Mouse (Mus musculus): ENCODE measurements around the gene Klhl22.

Gene Klhl22

GRCm38 (mm10) chr16:17757756-17758155, 1.7 kb upstream of the Klhl22 start:
- DNase-seq (ENCODE audit: low spot score in 2 of 2): no peak

DNA sequence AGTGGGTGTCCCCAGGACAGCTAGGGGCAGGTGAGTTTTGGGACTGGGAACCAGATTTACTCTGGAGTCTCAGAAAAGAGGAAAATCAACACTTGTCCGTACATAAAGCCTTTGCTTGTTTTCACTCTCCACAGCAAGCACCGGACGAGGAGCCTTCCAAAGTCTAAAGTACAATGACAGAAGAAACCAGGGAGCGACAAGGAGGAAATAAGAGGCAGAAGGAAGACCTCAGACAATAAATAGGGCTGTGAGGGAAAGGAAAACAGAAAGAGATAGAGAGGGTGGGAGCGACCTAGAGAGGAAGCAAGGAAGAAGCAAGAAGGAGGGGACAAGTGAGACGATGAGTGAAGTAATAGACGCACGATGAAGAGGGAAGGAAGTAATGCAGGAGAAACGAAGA, 516 bp upstream of the Klhl22 start:
- DNase-seq (ENCODE audit: low spot score in 2 of 2): no peak

DNA sequence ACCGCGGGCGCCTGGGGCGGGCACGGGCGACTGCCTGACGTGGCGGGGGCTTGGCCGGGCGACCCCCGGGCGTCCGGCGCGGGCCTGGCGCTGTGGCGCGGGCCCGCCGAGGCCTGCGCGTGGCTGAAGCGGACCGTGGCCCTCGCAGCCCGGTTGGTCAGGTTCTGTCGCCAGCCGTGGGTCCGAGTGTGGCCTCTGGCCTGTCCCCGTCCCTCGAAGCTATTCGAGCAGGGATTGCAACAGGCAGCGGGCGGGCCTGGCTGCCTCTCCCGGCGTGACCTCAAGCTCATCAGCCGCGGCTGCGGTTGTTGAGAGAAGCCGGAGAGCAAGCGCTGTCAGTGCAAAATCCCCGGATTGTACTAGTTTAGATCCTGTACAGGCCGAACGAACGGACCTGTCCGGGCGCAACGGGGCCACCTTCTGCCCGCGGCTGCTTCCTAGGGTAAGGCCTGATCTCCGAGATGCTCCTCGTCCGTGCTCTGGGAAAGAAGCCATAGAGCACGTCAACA, 449 bp downstream of the Klhl22 start:
- DNase-seq (ENCODE audit: low spot score in 2 of 2): peak; percentile 13 to 34

GRCm38 (mm10) chr16:17760657-17761056, 1.2 kb downstream of the Klhl22 start:
- no peak for DNase-seq (ENCODE audit: low spot score in 2 of 2)

GRCm38 (mm10) chr16:17761074-17761473, 1.7 kb downstream of the Klhl22 start:
- no peak for DNase-seq (ENCODE audit: low spot score in 2 of 2)

DNA sequence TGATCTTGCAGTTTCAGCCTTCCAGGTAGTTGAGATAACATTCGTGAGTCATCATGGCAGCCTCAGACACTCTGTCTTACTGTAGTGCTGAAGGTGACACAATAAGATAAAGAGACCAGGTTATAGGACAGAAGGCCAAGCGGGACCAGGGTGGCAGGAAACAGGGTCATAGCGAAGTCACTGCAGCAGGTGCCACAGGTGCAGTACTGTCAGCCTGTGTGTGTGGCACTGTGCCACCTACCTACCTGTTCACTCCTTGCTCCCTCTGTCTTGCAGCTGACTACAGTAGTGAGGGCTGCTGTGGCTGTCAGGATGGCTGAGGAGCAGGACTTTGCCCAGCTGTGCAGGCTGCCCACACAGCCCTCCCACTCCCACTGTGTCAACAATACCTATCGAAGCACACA, 4.7 kb downstream of the Klhl22 start:
- DNase-seq (ENCODE audit: low spot score in 2 of 2): no peak

DNA sequence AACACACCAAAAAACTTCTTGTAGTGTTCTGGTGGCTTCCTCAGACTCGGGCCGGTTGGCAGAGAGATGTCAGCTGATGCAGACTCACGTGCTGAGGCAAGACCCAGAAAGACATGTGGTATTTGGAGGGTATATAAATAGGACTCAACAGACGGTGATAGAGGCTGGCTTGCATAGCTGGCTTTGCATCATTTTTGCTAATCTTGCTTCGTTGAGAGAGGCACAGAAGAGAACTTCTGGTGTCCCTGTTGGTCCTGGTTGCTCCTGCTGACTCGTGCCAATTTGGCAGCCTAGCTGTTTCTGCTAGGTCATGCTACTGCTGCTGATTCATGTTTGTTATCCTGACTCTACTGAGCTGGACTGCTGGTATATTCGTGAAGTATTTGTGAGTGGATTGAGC, 9.4 kb downstream of the Klhl22 start:
- DNase-seq (ENCODE audit: low spot score in 2 of 2): peak in 1 of 2 experiments; percentile 37

GRCm38 (mm10) chr16:17771117-17771865, 11.9 kb downstream of the Klhl22 start:
- DNase-seq (ENCODE audit: low spot score in 2 of 2): no peak

DNA sequence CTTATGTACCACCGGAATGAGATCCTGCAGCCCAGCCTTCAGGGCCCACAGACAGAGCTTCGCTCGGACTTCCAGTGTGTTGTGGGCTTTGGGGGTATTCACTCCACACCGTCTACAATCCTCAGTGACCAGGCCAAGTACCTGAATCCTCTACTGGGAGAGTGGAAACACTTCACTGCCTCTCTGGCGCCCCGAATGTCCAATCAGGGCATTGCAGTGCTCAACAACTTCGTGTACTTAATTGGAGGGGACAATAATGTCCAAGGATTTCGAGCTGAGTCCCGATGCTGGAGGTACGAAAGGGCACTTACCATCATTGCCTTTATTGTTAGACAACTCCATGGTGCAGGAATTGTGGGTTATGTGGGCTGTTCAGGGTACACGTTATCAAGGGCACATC, 17.4 kb downstream of the Klhl22 start:
- no peak for DNase-seq (ENCODE audit: low spot score in 2 of 2)

GRCm38 (mm10) chr16:17778223-17778622, 18.8 kb downstream of the Klhl22 start:
- DNase-seq (ENCODE audit: low spot score in 2 of 2): no peak

DNA sequence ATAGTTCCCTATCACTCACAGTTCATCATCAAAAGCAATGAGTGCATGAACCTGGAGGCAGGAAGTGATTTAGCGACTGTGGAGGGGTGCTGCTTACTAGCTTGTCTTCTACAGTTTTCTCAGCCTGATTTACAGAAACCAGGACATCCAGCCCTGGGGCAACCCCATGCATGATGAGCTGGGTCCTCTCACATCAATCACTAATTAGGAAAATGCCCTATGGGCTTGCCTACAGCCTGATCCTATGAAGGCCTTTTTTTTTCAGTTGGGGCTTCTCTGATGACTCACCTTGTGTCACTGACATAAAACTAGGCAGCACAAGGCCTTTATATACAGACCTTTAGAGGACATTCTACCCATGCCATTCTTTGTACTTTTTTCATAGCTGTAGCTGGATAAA, 20.3 kb downstream of the Klhl22 start:
- no peak for DNase-seq (ENCODE audit: low spot score in 2 of 2)

DNA sequence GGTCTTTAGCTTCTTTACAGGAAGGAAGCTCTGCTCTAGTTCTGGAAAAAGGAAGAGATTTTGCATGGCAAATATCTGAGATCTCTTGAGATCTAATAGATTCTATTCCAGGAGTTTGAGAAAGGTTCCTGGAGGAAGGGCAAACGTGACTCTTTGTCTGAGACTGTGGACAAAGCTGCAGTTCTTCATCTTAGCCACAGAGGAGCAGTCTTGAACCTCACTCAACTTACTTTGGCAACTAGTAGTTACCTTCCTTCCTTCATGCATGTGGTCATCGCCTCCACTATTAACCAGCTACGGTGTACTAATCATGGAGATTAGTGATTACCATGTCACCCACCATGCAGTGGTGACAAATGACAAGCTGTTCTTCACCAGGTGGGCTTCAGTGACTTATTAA, 25.9 kb downstream of the Klhl22 start:
- DNase-seq (ENCODE audit: low spot score in 2 of 2): no peak

DNA sequence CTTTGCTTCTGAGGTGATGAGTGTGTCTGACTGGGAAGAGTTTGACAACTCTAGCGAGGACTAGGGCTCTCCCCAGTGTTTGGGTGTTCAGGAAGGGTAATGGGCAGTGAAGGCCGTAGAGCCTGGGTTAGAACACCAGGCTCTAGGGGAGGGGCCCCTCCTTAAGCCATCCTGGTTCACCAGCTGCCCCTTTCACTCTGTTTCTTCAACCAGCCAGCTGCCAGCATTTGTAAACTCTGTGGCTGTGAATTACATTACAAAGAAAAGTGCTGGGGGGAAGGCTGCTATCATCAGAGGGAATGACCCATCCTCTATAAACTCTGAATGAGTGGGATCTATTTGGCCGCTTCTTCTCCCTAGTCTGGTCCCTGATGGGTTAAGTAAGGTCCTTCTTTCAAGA, 33.3 kb downstream of the Klhl22 start:
- no peak for DNase-seq (ENCODE audit: low spot score in 2 of 2)

GRCm38 (mm10) chr16:17794047-17794446, 34.6 kb downstream of the Klhl22 start:
- DNase-seq (ENCODE audit: low spot score in 2 of 2): no peak

DNA sequence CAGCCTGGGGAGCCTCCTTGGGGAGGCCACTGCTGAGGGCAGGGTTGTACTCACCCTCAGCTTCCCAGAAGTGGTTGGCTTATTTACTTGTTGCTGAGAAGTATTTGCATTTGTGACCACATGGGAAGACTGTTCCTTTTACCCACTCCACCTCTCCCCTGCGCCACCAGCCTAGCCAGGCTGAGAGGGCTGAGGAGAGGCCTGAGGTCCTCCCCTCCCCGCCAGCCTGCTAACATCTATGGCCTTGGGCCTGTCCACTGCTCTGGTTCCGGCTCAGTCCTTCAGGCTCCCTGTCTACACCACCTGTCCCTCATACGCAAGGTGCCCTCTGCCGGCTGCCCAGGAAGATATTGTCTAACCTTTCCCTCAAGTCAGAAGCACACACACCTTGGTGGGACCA, 36.2 kb downstream of the Klhl22 start:
- no peak for DNase-seq (ENCODE audit: low spot score in 2 of 2)

DNA sequence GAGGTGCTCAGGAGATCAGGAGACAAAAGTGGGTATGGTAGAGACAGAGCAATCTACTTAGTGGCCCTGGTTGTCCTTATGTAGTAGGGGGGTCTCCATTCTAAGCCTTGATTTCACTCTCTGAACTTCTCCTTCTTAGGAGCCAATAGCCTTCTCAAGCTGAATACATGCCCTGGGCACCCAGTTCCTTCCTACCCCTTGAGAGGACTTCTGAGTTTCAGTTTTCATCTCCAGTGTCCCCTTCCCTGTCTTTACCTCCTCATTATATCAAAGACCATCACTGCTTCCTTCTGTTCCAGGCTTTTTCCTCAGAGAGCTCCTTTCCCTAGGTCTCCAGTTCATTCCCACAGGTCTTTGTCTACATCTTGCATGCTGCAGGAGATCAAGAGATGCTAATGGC, 37.1 kb downstream of the Klhl22 start:
- DNase-seq (ENCODE audit: low spot score in 2 of 2): no peak

DNA sequence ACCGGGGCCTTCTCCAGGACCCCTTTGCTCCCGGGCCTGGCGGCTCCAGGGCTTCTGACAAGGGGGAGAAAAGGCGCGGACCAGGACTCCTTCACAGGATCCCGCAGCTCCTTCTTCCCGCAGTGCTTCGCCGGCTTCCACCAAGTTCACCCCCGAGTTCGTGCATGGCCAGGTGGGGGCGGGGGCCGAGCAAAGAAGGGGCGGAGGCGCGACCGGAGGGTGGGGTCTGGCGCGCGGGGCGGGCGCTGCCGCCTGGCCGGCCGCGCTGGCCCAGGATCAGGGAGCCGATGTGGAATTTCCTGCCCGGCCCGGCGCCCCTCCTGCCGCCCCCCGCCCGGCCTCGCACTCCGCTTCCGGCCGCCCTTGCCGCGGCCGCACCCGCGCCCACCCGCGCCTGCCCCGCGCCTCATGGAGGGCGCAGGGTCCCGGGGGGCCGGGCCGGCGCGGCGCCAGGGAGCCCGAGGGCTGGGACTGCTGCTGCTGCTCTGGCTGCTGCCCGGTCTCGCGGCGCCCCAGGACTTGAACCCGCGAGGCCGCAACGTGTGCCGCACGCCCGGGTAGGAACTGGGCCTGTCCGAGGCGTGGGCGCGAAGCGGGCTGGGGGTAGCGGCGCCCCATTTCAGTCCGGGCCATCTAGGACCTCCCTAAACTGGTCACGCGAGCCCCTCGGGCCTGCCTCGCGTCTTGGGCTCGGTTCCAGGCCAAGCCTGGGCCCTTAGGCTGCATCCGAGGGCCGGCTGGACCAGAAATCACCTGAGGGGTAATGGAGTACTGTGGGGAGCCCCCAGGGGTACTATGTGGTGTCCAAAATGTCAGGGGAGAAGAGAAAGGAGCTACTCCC, 37.8 kb downstream of the Klhl22 start, which contains the start of gene Scarf2:
Scarf2 (plus strand) TSS at position 312 of the 841 bp plus-strand sequence.
- no peak for DNase-seq (ENCODE audit: low spot score in 2 of 2)

DNA sequence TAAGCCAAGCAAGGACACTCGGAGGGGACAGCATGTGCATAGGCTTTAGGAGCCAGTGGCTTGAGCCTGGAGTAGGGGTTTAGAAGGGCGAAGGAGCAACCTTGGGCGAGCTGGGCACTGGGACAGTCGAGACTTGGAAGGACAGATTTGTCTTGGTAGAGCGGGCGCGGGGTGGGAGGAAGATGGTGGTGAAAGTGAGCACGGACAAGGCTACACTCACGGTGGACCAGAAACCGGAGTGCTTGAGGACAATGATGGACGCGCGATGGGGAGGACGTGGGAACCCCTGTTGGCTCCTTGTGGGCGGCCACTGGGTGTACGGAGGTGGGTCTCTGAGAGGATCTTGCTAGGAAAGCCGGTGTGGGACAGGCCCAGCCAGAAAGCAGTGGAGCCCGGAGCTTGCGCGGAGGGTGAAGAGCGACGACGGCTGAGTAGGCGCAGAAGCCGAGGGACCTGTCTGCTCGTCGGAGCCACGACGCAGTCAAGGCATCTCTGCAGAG, 38.4 kb downstream of the Klhl22 start:
- no peak for DNase-seq (ENCODE audit: low spot score in 2 of 2)

GRCm38 (mm10) chr16:17798321-17799180, 39.1 kb downstream of the Klhl22 start:
- no peak for DNase-seq (ENCODE audit: low spot score in 2 of 2)

- DNase-seq (ENCODE audit: low spot score in 2 of 2): no peak
These were observed 40.2 kb downstream of the Klhl22 start for GRCm38 (mm10) chr16:17799584-17799983.

GRCm38 (mm10) chr16:17801777-17802455, 42.5 kb downstream of the Klhl22 start:
- no peak for DNase-seq (ENCODE audit: low spot score in 2 of 2)
